Mouse (Mus musculus) thymus, adult 18-20 months (tissue): Measurements from ENCODE around the gene Olfr312.

Experiments
- DNase-seq, 2 experiments: peaks; one replicate each; pipeline ENCODE4 v3.0.0; 2022; ENCODE audit warnings: mixed read lengths in 2 of 2

Gene Olfr312

DNA sequence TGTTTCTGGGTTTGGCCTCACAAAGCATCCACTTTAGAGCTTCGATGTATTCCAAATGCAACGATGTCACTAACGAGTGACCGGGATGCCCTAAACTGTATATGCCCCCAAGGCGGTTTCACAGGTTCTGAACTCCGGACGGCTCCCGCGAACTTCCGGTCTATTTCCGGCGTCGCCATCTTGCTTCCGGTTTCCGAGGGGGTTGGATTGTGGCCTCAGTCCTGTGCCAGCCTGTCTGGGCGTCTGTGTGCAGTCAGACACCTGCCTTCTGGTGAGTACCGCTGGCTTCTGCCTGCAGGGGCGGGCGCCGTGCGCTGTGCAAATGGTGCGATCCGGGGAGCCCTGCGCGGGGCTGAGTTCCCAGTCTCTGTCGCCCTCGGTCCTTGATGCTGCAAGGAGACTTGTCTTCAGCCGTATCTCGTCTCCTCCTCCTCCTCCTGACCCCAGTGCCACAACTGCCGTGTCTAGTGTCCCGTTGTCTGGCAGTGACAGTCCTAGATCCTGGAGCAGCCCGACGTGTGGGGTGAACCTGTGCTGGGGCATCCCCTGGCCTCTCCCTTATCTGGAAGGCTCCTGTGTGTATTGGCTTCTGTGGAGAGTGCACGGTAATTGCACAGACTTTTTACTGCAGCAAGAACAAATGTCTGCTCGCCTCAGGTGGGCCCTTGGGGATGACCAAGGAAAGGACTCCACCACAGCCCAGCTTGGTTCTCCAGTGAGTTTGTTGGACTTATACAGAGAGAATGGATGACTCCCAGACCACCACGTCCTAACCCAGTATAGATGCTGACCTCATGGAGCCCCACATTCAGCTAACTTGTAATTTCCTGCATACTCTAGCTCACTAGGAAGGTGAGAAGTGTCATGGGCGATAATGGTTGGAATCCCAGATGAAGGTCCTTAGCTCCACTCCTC is 38.3 kb downstream of the Olfr312 start, which contains the start of gene 2810021J22Rik:
TSS of gene 2810021J22Rik (plus strand) at position 178 of the 915 bp plus-strand sequence.
- peak; percentile 84 to 90 for DNase-seq

DNA sequence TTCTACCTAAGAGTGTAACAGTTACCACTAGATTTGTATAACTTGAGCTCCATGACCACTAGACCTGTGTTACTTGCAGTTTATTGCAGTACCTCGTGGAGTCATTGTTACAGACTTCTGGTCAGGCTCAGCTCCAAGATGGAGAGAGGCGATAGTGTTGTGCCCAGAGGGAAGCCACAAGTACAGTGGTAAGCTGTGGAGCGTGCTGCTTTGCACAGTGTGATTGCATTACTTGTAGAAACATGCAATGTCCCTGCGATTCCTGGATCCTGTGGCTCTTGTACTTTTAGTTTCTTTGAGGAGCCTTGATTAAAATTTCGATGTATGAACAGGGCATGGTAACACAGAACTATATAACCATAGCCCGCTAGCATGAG is 38.9 kb downstream of the Olfr312 start:
- no peak for DNase-seq

DNA sequence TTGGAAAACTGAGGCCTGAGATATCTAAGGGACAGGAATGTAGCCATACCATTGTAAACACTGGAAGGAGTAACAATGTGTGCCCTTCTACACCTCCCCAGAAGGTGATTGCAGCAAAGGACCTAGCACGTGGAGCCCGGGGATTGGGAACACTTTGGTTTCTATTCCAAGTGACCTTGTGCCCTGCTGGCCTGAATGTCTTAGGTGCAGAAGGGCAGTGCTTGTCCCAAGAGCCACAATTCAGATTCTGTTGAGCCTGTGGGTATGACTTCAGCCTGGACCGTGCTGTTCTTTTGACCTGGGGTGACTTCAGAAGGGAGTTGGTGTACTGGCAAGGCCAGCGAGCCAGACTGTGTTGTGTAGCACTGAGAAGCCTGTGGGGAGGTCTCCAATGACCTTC is 41.9 kb downstream of the Olfr312 start:
- DNase-seq, result no peak

DNA sequence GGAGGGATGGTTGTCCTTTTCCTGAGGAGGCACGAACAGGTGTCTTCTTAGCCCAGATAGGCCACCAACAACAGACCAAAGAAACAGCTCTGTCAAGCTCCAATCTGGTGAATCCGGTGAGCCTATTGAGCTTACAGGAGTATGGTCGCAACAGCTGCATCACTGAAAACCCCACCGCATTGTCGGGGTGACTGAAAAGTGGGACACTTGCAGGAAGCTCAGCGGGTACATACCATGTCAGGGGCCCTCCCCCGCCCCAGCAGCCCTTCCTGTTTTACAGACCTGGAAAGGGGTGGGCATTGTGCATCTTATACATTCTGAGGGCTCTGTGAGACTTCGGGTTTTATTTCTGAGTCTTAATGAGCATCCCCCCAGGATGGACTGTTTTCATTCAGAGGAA is 54.7 kb downstream of the Olfr312 start:
- peak; percentile 84 to 91 for DNase-seq
